Mouse (Mus musculus) embryonic facial prominence, embryonic 13.5 days (tissue): ENCODE data around the gene Bbx. TPM values are rescaled to one million over a fixed set of nuclear protein-coding genes. Genes with fewer than 3 reads are reported as not detected.

Experiments
- ATAC-seq: fragments of 200-750 bp; cut with Nextera tagmentation; 2 replicates; pipeline ENCODE4 v1.8.0; 2017; ENCODE audit warnings: low read depth; ENCODE audit not compliant: insufficient number of reproducible peaks, insufficient read depth, low FRiP score, low TSS enrichment
- H3K27ac ChIP-seq: fragments of 300-500 bp; sonication (generic); 2 replicates; pipeline ENCODE4 v1.5.1; 2015; ENCODE audit warnings: moderate library complexity, mild to moderate bottlenecking, inconsistent platforms
- H3K27me3 ChIP-seq: fragments of 300-500 bp; sonication (generic); 2 replicates; pipeline ENCODE4 v1.6.1; 2015; ENCODE audit warnings: mild to moderate bottlenecking, inconsistent platforms
- H3K36me3 ChIP-seq: fragments of 300-500 bp; sonication (generic); 2 replicates; pipeline ENCODE4 v1.6.1; 2015; ENCODE audit warnings: mild to moderate bottlenecking, inconsistent platforms
- H3K4me1 ChIP-seq: fragments of 300-500 bp; sonication (generic); 2 replicates; pipeline ENCODE4 v1.6.1; 2015; ENCODE audit warnings: inconsistent platforms
- H3K4me2 ChIP-seq: fragments of 300-500 bp; sonication (generic); 2 replicates; pipeline ENCODE4 v1.6.1; 2015; ENCODE audit warnings: moderate library complexity, mild to moderate bottlenecking, inconsistent platforms
- H3K4me3 ChIP-seq: fragments of 300-500 bp; sonication (generic); 2 replicates; pipeline ENCODE4 v1.5.1; 2015; ENCODE audit warnings: mild to moderate bottlenecking, inconsistent platforms
- H3K9ac ChIP-seq: fragments of 300-500 bp; sonication (generic); 2 replicates; pipeline ENCODE4 v1.6.1; 2015; ENCODE audit warnings: mild to moderate bottlenecking, inconsistent platforms
- H3K9me3 ChIP-seq: fragments of 300-500 bp; sonication (generic); 2 replicates; pipeline ENCODE4 v1.6.1; 2016; ENCODE audit warnings: inconsistent platforms
- WGBS: fragments of 180-500 bp; shearing (Covaris S2); methylation state at CpG from one replicate; pipeline ENCODE4 v1.1.7; 2015; ENCODE audit warnings: mixed read lengths; 5-methylcytosine and 5-hydroxymethylcytosine counted together
- polyA plus RNA-seq: library from polyadenylated mRNA; unstranded; fragments of >200 nt; fragmentation: Nextera tagmentation; extraction: Ambion mirVana; gene quantifications from 2 replicates; pipeline ENCODE4 v1.2.1, GENCODE M21; 2015

The Bbx gene
- polyA plus RNA-seq, 1 experiment from 2014 or later = 55.1 TPM

GRCm38 (mm10) chr16:50395928-50396612, 36.1 kb downstream of the Bbx start:
- H3K4me3 ChIP-seq = no peak overlapping the region
- no peak for ATAC-seq
- H3K9ac ChIP-seq = no peak overlapping the region
- H3K27me3 ChIP-seq = no peaks in the 10 kb centered on the region
- no peak overlapping the region for H3K4me2 ChIP-seq
- H3K4me1 ChIP-seq = no peaks in the 10 kb centered on the region
- no peaks in the 10 kb centered on the region for H3K9me3 ChIP-seq
- 79% methylated on average over 6 of the region's 6 CpGs for WGBS
- H3K27ac ChIP-seq = no peak overlapping the region
- H3K36me3 ChIP-seq = no peaks in the 10 kb centered on the region

GRCm38 (mm10) chr16:50388499-50388898, 43.7 kb downstream of the Bbx start:
- 65% methylated on average over 3 of the region's 3 CpGs for WGBS
- Histone ChIP-seq H3K4me3 (no peak overlapping the region), H3K9ac (no peak overlapping the region), H3K36me3 (no peaks in the 10 kb centered on the region), H3K4me2 (no peak overlapping the region), H3K9me3 (no peaks in the 10 kb centered on the region), H3K4me1 (no peaks in the 10 kb centered on the region), H3K27ac (no peak overlapping the region), H3K27me3 (no peaks in the 10 kb centered on the region)
- ATAC-seq = no peak

GRCm38 (mm10) chr16:50383541-50383940, 48.6 kb downstream of the Bbx start:
- no peak for ATAC-seq
- WGBS = 84% methylated on average over 8 of the region's 8 CpGs

GRCm38 (mm10) chr16:50381351-50381746, 50.8 kb downstream of the Bbx start:
- H3K27me3 ChIP-seq = no peaks in the 10 kb centered on the region
- WGBS = 51% methylated on average over 7 of the region's 7 CpGs

More at GRCm38 (mm10) chr16:50383541-50383940, 48.6 kb downstream of the Bbx start:
- no peak overlapping the region for H3K9ac ChIP-seq
- H3K27ac ChIP-seq = no peak overlapping the region
- H3K36me3 ChIP-seq = no peaks in the 10 kb centered on the region
- no peaks in the 10 kb centered on the region for H3K9me3 ChIP-seq
- H3K27me3 ChIP-seq = no peaks in the 10 kb centered on the region
- peaks cover 6% of the 10 kb centered on the region for H3K4me1 ChIP-seq
- no peak overlapping the region for H3K4me3 ChIP-seq
- H3K4me2 ChIP-seq = no peak overlapping the region

GRCm38 (mm10) chr16:50380682-50381350, 51.4 kb downstream of the Bbx start:
- no peak overlapping the region for H3K4me3 ChIP-seq
- H3K27me3 ChIP-seq = no peaks in the 10 kb centered on the region
- H3K9me3 ChIP-seq = no peaks in the 10 kb centered on the region
- no peak overlapping the region for H3K9ac ChIP-seq
- H3K4me2 ChIP-seq = peak overlapping the region; percentile 22; the same call in 1 of the 2 replicates
- H3K4me1 ChIP-seq = peaks cover 6% of the 10 kb centered on the region
- ATAC-seq = no peak
- no peaks in the 10 kb centered on the region for H3K36me3 ChIP-seq
- H3K27ac ChIP-seq = no peak overlapping the region
- 40% methylated on average over 10 of the region's 10 CpGs for WGBS

More at GRCm38 (mm10) chr16:50381351-50381746, 50.8 kb downstream of the Bbx start:
- Histone ChIP-seq H3K9me3 (no peaks in the 10 kb centered on the region), H3K36me3 (no peaks in the 10 kb centered on the region), H3K27ac (no peak overlapping the region), H3K4me3 (no peak overlapping the region), H3K9ac (no peak overlapping the region), H3K4me1 (peaks cover 6% of the 10 kb centered on the region), H3K4me2 (peak overlapping the region; percentile 22; the same call in 1 of the 2 replicates)
- no peak for ATAC-seq

- Histone ChIP-seq H3K9ac (no peak overlapping the region), H3K4me3 (no peak overlapping the region), H3K27me3 (no peaks in the 10 kb centered on the region), H3K4me2 (no peak overlapping the region), H3K27ac (no peak overlapping the region), H3K4me1 (peaks cover 6% of the 10 kb centered on the region), H3K36me3 (no peaks in the 10 kb centered on the region), H3K9me3 (no peaks in the 10 kb centered on the region)
- WGBS = 83% methylated on average over 7 of the region's 7 CpGs
- ATAC-seq = no peak
Observed at GRCm38 (mm10) chr16:50380232-50380631, 52.0 kb downstream of the Bbx start.

GRCm38 (mm10) chr16:50374611-50375010, 57.6 kb downstream of the Bbx start:
- Histone ChIP-seq H3K4me2 (no peak overlapping the region), H3K27me3 (no peaks in the 10 kb centered on the region), H3K4me3 (no peak overlapping the region), H3K9me3 (no peaks in the 10 kb centered on the region; the same call in 1 of the 2 replicates), H3K36me3 (no peaks in the 10 kb centered on the region), H3K4me1 (no peaks in the 10 kb centered on the region), H3K27ac (no peak overlapping the region), H3K9ac (no peak overlapping the region)
- no peak for ATAC-seq
- 85% methylated on average over 3 of the region's 3 CpGs for WGBS

GRCm38 (mm10) chr16:50373685-50374084, 58.5 kb downstream of the Bbx start:
- no peak for ATAC-seq
- H3K9me3 ChIP-seq = no peaks in the 10 kb centered on the region; the same call in 1 of the 2 replicates
- no peaks in the 10 kb centered on the region for H3K27me3 ChIP-seq
- no peak overlapping the region for H3K4me3 ChIP-seq
- H3K27ac ChIP-seq = no peak overlapping the region
- no peak overlapping the region for H3K9ac ChIP-seq
- 26% methylated on average over 5 of the region's 5 CpGs for WGBS
- no peak overlapping the region for H3K4me2 ChIP-seq
- H3K36me3 ChIP-seq = no peaks in the 10 kb centered on the region
- H3K4me1 ChIP-seq = no peaks in the 10 kb centered on the region

- Histone ChIP-seq H3K27me3 (no peaks in the 10 kb centered on the region), H3K9ac (no peak overlapping the region), H3K4me3 (no peak overlapping the region), H3K4me1 (no peaks in the 10 kb centered on the region), H3K27ac (no peak overlapping the region), H3K4me2 (no peak overlapping the region), H3K9me3 (no peaks in the 10 kb centered on the region; the same call in 1 of the 2 replicates), H3K36me3 (no peaks in the 10 kb centered on the region)
- no peak for ATAC-seq
- whole genome bisulfite sequencing = 44% methylated on average over 2 of the region's 2 CpGs
Observed at GRCm38 (mm10) chr16:50372543-50372942, 59.6 kb downstream of the Bbx start.

- no peak for ATAC-seq
- H3K27ac ChIP-seq = no peak overlapping the region
- H3K27me3 ChIP-seq = no peaks in the 10 kb centered on the region
- H3K4me2 ChIP-seq = no peak overlapping the region
- H3K36me3 ChIP-seq = no peaks in the 10 kb centered on the region
- no peaks in the 10 kb centered on the region for H3K4me1 ChIP-seq
- no peak overlapping the region for H3K9ac ChIP-seq
- no peaks in the 10 kb centered on the region; the same call in 1 of the 2 replicates for H3K9me3 ChIP-seq
- no peak overlapping the region for H3K4me3 ChIP-seq
- 19% methylated on average over 3 of the region's 3 CpGs for WGBS
Observed at GRCm38 (mm10) chr16:50371460-50371859, 60.7 kb downstream of the Bbx start.

GRCm38 (mm10) chr16:50370423-50370822, 61.8 kb downstream of the Bbx start:
- no peak overlapping the region for H3K4me3 ChIP-seq
- WGBS = 76% methylated on average over 2 of the region's 2 CpGs
- no peaks in the 10 kb centered on the region for H3K4me1 ChIP-seq
- H3K4me2 ChIP-seq = no peak overlapping the region
- H3K27ac ChIP-seq = no peak overlapping the region
- H3K9ac ChIP-seq = no peak overlapping the region
- ATAC-seq = no peak
- no peaks in the 10 kb centered on the region; the same call in 1 of the 2 replicates for H3K9me3 ChIP-seq
- no peaks in the 10 kb centered on the region for H3K36me3 ChIP-seq
- H3K27me3 ChIP-seq = no peaks in the 10 kb centered on the region

GRCm38 (mm10) chr16:50366556-50366955, 65.6 kb downstream of the Bbx start:
- H3K27ac ChIP-seq = no peak overlapping the region
- no peak overlapping the region for H3K4me2 ChIP-seq
- H3K36me3 ChIP-seq = no peaks in the 10 kb centered on the region
- peaks cover 14% of the 10 kb centered on the region for H3K4me1 ChIP-seq
- no peaks in the 10 kb centered on the region for H3K9me3 ChIP-seq
- ATAC-seq = no peak
- H3K4me3 ChIP-seq = no peak overlapping the region
- H3K9ac ChIP-seq = no peak overlapping the region
- H3K27me3 ChIP-seq = no peaks in the 10 kb centered on the region
- 62% methylated on average over 5 of the region's 5 CpGs for WGBS
